Mouse (Mus musculus) right cerebral cortex, adult 2 months (tissue): ENCODE measurements around the gene Olfr199.
"Not testable (repeated sequence)": the region's sequence is repeated elsewhere in the genome, so short reads cannot be mapped to it uniquely, and the experiment has no call there.

Experiments
- DNase-seq, 2 experiments: peaks; one replicate each; pipeline ENCODE4 v3.0.0; 2021 to 2022; ENCODE audit warnings: low spot score in 2 of 2

Olfr199 gene

DNA sequence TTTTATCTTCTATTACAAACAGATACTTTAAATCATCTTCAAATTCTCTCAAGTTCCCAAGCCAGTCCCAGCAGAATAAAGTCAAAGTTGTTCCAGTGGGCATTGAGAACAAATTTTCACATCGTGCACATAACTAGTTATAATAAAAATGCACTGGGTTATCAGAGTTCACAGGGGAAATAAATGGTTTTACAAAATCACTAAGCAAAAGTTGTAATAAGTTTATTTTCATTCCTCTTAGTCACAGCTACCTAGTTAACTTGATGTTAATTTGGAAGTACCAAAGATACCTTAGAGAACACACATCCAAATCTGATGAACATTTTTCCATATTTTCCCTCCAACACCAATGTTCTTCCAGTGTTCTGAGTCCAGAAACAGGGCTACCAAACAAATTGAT lies at the start of gene Olfr199:
Gene Olfr199 (minus strand): TSS at position 101 of the 400 bp plus-strand sequence.
- not testable (repeated sequence) for DNase-seq

DNA sequence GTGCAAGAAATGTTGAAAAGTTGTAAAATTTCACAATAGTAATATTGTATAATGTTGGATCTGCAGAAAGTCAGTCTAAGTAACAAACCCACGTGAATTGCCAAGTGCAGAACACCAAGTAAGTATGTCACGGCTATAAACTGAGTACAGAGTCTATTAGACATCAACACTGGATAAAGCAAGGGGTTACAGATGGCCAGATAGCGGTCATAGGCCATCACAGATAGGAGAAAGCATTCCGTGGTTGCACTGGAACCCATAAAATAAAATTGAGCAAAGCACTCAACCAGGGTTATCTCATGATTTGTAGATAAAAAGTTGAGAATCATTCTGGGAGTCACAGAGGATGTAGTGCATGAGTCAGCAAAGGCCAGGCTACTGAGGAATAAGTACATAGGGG lies 49.5 kb upstream of the Olfr199 start:
- not testable (repeated sequence) for DNase-seq

DNA sequence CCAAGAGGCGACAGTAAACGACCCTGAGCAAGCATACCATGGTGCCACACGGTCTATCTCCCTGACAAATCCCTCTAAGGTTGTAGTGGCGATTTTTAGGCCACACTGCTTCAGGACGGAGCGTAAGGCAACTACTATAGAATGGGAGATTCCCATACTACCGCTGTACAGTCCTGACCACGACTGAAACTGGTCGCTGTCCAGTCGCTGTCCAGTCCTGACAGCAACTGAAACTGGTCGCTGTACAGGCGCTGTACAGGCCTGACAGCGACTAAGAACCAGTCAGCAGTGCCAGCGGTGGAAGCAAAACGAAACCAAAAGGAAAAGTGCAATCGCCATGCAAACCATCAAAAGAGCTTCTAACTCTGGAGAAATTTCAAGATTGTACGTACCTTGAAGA lies 30.1 kb upstream of the Olfr199 start:
- no peak for DNase-seq

DNA sequence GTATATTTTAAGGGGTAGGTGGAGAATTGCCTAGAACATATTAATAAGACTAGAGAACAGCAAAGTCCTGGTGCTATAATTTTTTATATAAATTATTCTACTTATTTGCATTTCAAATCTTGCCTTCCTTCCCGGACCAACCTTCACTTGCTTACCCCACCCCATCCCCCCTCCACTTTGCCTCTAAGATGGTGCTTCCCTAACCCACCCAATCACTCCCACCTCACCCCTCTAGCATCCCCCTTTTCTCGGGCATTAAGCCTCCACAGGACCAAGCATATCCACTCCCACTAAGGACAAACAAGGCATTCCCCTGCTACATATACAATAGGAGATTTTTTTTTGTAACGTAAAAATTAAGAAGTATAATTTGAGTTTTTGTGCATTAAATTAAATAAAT lies 1.7 kb downstream of the Olfr199 start:
- not testable (repeated sequence) for DNase-seq

GRCm38 (mm10) chr16:59203433-59203832 lies 16.1 kb downstream of the Olfr199 start, which contains the start of gene Olfr198:
Gene Olfr198 (minus strand): TSS chr16:59203533.
- not testable (repeated sequence) for DNase-seq

GRCm38 (mm10) chr16:59170354-59170753 lies 49.2 kb downstream of the Olfr199 start, which contains the start of gene Olfr196:
Gene Olfr196 (minus strand): TSS chr16:59170454.
- no peak for DNase-seq
